Mouse (Mus musculus): ENCODE results near the gene Bmyc. TPM values are rescaled to one million over a fixed set of nuclear protein-coding genes. Genes with fewer than 3 reads are reported as not detected.

The Bmyc gene
- polyA plus RNA-seq (2015; fragmentation: Nextera tagmentation; extraction: Ambion mirVana), result 98.4 and 100 TPM in 2 replicates

DNA sequence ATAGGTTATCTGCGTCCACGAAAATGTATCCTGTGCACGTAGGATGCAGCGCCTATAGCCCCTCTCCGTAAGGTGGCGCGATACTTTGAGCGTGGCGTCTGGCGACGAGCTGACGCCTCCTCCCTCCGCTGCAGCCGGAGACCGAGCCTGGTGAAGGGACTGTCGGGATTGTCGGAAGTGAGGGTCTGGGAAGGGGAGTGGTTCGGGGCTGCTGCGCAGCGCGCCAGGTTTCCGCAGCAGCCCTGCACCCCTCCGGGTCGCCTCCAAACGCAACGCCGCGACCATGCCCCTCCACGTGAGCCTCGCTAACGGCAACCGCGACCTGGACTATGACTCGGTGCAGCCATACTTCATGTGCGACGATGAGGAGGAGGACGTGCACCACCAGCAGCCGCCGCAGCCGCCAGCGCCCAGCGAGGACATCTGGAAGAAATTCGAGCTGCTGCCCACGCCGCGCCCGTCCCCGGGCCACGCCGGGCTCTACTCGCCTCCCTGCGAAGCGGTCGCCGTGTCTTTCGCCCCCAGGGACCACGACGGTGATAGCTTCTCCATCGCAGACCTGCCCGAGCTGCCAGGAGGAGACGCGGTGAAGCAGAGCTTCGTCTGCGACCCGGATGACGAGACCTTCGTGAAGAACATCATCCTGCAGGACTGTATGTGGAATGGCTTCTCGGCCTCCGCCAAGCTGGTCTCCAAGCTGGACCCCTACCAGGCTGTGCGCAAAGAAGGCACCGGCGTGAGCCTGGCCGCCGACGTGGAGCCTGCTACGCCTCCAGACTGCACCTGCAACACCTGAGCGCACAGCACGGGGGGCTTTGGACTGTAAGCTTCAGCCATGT lies at the start of gene Bmyc:
Gene Bmyc (plus strand): TSS at position 97 of the 839 bp plus-strand sequence.
- peak within 1 kb of the TSS; percentile 77 for H3K4me2 ChIP-seq (replicated peaks)
- H3K27me3 ChIP-seq, result 0 out of 2 replicates have a peak, but pooled peaks cover 2% of the 10 kb centered on the region

DNA sequence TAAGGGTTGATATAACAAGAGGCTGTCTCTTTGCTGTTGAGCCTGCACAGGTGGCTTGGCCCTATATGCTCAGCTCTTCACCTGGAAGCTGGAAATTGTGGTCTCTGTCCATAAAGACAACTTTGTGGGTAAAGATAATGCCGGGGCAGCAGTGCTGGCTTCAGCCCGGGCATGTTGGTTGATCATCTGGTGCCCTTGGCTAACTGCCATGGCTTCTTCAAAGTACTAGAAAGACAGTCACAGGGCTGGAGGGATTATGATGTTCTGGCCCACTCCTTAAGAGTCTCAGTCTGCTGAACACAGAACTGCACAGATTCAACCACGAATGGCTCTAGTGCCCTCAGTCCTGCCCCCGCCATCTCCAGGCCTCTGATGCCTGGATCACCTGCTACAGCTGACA lies 49.3 kb upstream of the Bmyc start:
- no peak overlapping the region for H3K4me3 ChIP-seq (replicated peaks)
- no peaks in the 10 kb centered on the region for H3K27me3 ChIP-seq
- no peaks in the 10 kb centered on the region for H3K9me3 ChIP-seq
- ATAC-seq, result no peak
- WGBS, result 91% methylated on average over 4 of the region's 4 CpGs
- H3K4me2 ChIP-seq (replicated peaks), result no peak overlapping the region
- H3K4me1 ChIP-seq (replicated peaks), result no peaks in the 10 kb centered on the region
- no peak overlapping the region for H3K27ac ChIP-seq
- H3K36me3 ChIP-seq, result no peaks in the 10 kb centered on the region
- H3K9ac ChIP-seq (replicated peaks), result no peak overlapping the region

More for the DNA sequence above, at the start of gene Bmyc:
- no peaks in the 10 kb centered on the region for H3K9me3 ChIP-seq
- H3K36me3 ChIP-seq, result no peaks in the 10 kb centered on the region
- WGBS, result under 1% methylated on average over 75 of the region's 78 CpGs
- peak within 1 kb of the TSS; percentile 82 for H3K4me3 ChIP-seq (replicated peaks)
- peak; percentile 97 for ATAC-seq
- H3K27ac ChIP-seq, result peak within 1 kb of the TSS; percentile 78
- H3K4me1 ChIP-seq (replicated peaks), result peaks cover 21% of the 10 kb centered on the region
- peak within 1 kb of the TSS; percentile 87 for H3K9ac ChIP-seq (replicated peaks)

DNA sequence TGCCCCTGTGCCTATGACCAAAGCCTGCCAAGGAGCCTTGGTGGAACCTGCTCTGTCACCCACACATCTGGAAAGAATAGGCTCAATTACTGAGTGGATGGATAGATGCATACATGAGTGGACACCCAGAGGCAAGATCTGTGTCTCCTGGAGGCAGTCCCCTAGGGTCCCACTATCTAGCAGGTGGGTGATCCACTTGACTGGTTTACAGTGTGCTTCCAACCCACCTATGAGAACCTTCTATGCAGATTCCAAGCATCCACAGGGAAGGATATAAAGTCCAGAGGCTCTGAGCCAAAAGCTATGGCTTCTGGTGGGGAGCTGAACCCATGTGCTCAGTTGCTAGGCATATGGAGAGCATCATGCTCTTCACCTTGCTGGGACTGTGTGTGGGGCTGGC lies 48.9 kb upstream of the Bmyc start, which contains the start of gene Lcn5:
Gene Lcn5 (plus strand): TSS at position 301 of the 400 bp plus-strand sequence.
- H3K9me3 ChIP-seq, result no peaks in the 10 kb centered on the region
- H3K9ac ChIP-seq (replicated peaks), result no peak within 1 kb of the TSS
- no peaks in the 10 kb centered on the region for H3K4me1 ChIP-seq (replicated peaks)
- H3K27ac ChIP-seq, result no peak within 1 kb of the TSS
- no peaks in the 10 kb centered on the region for H3K27me3 ChIP-seq
- ATAC-seq, result no peak
- H3K4me3 ChIP-seq (replicated peaks), result no peak within 1 kb of the TSS
- no peak within 1 kb of the TSS for H3K4me2 ChIP-seq (replicated peaks)
- H3K36me3 ChIP-seq, result no peaks in the 10 kb centered on the region

DNA sequence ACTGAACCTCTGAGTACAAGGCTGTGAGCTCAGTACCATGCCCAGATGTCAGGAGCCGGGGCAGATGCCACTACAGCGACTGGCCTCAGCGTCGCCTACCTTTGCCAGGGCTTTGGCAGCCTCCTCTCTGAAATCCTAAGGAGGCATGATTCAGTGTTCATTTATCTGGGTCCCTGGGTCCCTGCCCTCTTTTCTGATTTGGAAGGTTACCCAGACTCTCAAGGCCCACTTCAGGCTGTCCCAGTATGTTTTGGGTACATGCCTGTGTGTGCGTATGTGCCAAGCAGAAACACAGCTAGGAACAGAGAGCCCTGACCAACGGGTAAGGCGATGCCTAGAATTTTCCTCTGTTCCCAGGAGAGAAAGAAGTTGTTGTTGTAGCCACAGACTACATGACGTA lies 46.3 kb upstream of the Bmyc start:
- no peak for ATAC-seq
- Histone ChIP-seq H3K4me1 (replicated peaks) (no peaks in the 10 kb centered on the region), H3K27me3 (no peaks in the 10 kb centered on the region), H3K4me2 (replicated peaks) (no peak overlapping the region), H3K27ac (no peak overlapping the region), H3K36me3 (no peaks in the 10 kb centered on the region), H3K4me3 (replicated peaks) (no peak overlapping the region), H3K9ac (replicated peaks) (no peak overlapping the region), H3K9me3 (no peaks in the 10 kb centered on the region)
- WGBS, result 90% methylated on average over 8 of the region's 8 CpGs

DNA sequence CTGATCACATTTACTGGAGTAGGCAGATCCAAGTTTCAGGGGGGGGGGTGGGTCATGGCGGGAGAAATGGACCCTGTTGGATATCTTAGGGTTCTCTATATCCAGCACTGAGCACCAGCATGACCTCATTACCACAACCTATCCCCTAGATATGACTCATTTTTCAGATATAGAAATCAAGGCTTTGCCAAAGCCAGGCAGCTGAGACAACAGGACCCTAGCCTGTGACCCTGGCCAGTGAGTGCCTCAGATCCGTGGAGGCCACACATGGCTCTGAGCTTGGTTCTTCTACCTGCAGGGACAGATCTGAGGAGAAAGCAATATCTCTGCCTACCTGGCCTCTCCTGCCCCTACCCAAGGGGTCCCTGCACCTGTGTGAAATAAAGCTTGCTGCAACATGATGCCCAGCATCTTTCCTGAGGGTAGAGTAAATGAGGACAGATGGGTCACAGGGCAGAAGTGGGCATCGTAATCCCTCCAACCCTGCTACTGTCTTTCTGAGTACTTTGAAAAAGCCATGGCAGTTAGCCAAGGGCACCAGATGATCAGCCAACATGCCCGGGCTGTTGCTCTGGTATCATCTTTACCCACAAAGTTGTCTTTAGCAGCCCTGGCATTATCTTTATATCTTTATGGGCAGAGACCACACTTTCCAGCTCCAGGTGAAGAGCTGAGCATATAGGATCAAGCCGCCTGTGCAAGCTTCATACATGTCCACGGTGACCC lies 45.1 kb upstream of the Bmyc start:
- ATAC-seq, result no peak
- H3K27me3 ChIP-seq, result no peaks in the 10 kb centered on the region
- no peak overlapping the region for H3K4me3 ChIP-seq (replicated peaks)
- no peak overlapping the region for H3K9ac ChIP-seq (replicated peaks)
- no peaks in the 10 kb centered on the region for H3K9me3 ChIP-seq
- 85% methylated on average over 6 of the region's 6 CpGs for WGBS
- H3K4me2 ChIP-seq (replicated peaks), result no peak overlapping the region
- H3K27ac ChIP-seq, result no peak overlapping the region
- no peaks in the 10 kb centered on the region for H3K4me1 ChIP-seq (replicated peaks)
- H3K36me3 ChIP-seq, result no peaks in the 10 kb centered on the region

DNA sequence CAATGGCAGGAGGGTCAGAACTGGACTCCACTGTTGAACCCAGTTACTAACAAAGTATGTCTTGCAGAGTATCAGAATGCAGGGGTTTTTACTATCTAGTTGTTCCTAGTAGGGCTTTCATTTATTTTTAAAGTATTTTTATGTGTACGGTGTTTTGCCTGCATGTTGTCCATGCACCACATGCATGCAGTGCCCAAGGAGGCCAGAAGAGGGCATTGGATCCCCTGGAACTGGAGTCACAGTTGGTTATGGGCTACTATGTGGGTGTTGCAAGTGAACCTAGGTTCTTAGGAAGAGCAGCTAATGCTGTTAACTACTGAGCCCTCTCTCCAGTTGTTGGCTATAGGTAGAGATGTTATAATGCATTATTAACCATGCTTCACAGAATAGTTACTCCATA lies 43.0 kb upstream of the Bmyc start:
- Histone ChIP-seq H3K27me3 (no peaks in the 10 kb centered on the region), H3K36me3 (no peaks in the 10 kb centered on the region), H3K4me3 (replicated peaks) (no peak overlapping the region), H3K4me1 (replicated peaks) (no peaks in the 10 kb centered on the region), H3K4me2 (replicated peaks) (no peak overlapping the region), H3K27ac (no peak overlapping the region), H3K9me3 (no peaks in the 10 kb centered on the region), H3K9ac (replicated peaks) (no peak overlapping the region)
- 76% methylated on average over 1 of the region's 1 CpGs for WGBS
- ATAC-seq, result no peak

DNA sequence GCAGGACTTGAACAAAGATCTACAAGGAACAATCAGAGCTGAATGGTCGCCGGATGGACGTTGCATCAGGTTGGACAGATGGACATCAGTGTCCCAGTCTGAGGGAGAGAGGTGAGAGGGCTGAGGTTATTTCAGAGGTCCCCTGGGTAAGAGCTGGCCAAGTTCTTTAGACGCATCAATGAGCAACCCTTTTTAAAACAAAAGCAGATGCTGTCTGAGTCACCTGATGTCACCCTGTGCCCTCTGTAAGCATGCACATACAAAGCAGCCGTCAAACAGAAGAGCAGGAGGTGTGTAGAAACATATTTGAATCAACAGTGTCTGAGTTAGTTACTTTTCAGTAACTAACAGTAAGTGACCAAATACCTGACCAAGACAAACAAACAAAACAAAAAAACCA lies 42.4 kb upstream of the Bmyc start:
- WGBS, result 83% methylated on average over 5 of the region's 5 CpGs
- Histone ChIP-seq H3K4me3 (replicated peaks) (no peak overlapping the region), H3K4me1 (replicated peaks) (no peaks in the 10 kb centered on the region), H3K4me2 (replicated peaks) (no peak overlapping the region), H3K36me3 (no peaks in the 10 kb centered on the region), H3K9ac (replicated peaks) (no peak overlapping the region), H3K27ac (no peak overlapping the region), H3K9me3 (no peaks in the 10 kb centered on the region), H3K27me3 (no peaks in the 10 kb centered on the region)
- ATAC-seq, result no peak

DNA sequence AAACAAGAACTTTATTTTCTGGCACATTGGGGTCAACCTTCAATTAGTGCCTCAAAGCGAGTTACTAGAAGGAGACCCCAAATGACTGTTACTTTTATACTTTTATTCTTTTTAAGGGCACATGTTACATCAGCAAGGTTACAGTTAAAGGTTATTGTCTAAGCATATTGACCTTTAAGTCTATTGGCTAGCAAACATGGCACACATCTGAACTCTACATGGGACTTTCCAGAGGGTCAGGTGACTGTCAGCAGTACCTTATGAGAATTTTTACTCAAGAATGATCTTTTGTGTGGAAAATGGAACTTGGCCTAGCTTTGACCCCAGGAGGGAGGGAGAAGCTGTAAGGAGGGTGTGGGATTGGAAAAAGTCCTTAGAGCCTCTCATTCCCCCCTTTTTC lies 40.0 kb upstream of the Bmyc start:
- Histone ChIP-seq H3K9me3 (no peaks in the 10 kb centered on the region), H3K36me3 (no peaks in the 10 kb centered on the region), H3K4me3 (replicated peaks) (no peak overlapping the region), H3K27me3 (no peaks in the 10 kb centered on the region), H3K4me1 (replicated peaks) (no peaks in the 10 kb centered on the region), H3K9ac (replicated peaks) (no peak overlapping the region), H3K4me2 (replicated peaks) (no peak overlapping the region), H3K27ac (no peak overlapping the region)
- 71% methylated on average over 1 of the region's 1 CpGs for WGBS
- ATAC-seq, result no peak

DNA sequence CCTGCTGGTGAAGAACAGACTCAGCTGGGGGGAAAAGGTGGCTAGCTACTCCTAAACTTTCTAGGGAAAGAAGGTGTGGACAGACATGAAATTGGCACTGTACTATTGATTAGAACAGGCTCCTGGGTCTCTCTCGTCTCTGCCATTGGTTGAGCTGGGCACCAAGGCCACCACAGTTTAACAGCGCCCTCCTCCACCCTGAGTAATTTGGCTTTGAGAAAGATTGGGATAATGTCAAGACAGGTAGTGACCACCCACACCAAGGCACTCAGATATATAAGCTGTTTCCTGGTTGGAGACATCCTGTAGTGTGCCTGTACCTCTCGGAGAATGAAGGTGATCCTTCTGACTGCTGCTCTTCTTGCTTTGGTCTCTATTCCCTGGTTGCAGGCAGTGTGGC lies 30.1 kb upstream of the Bmyc start, which contains the start of gene Lcn6:
Gene Lcn6 (plus strand): TSS at position 301 of the 400 bp plus-strand sequence.
- WGBS, result 93% methylated on average over 3 of the region's 3 CpGs
- Histone ChIP-seq H3K36me3 (no peaks in the 10 kb centered on the region), H3K27me3 (no peaks in the 10 kb centered on the region), H3K9me3 (no peaks in the 10 kb centered on the region), H3K27ac (no peak within 1 kb of the TSS), H3K4me2 (replicated peaks) (no peak within 1 kb of the TSS), H3K9ac (replicated peaks) (no peak within 1 kb of the TSS), H3K4me3 (replicated peaks) (no peak within 1 kb of the TSS), H3K4me1 (replicated peaks) (no peaks in the 10 kb centered on the region)
- ATAC-seq, result no peak

DNA sequence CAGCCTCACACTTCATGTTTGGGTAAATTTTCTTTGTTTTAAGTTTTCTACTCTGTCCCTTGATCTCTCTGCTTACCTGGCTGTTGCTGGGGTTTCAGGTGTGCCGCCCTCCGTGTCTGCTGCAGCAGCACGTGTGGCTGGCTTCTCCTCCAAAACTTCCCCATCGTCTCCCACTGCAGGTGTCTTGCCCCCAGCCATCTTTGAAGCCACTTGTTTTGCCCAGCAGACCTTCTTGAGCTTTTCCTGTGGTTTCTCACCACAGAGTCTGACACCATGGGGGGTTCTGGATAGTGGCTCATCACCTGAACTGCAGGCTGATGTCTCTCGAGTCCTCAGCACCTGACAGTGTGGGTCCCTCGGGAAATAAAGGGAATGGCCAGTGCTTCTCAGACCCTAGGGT lies 27.0 kb upstream of the Bmyc start:
- no peak overlapping the region for H3K4me2 ChIP-seq (replicated peaks)
- no peaks in the 10 kb centered on the region for H3K27me3 ChIP-seq
- whole genome bisulfite sequencing, result 87% methylated on average over 6 of the region's 6 CpGs
- no peak for ATAC-seq
- no peak overlapping the region for H3K27ac ChIP-seq
- no peaks in the 10 kb centered on the region for H3K4me1 ChIP-seq (replicated peaks)
- no peak overlapping the region for H3K9ac ChIP-seq (replicated peaks)
- H3K4me3 ChIP-seq (replicated peaks), result no peak overlapping the region
- no peaks in the 10 kb centered on the region for H3K9me3 ChIP-seq
- H3K36me3 ChIP-seq, result no peaks in the 10 kb centered on the region

DNA sequence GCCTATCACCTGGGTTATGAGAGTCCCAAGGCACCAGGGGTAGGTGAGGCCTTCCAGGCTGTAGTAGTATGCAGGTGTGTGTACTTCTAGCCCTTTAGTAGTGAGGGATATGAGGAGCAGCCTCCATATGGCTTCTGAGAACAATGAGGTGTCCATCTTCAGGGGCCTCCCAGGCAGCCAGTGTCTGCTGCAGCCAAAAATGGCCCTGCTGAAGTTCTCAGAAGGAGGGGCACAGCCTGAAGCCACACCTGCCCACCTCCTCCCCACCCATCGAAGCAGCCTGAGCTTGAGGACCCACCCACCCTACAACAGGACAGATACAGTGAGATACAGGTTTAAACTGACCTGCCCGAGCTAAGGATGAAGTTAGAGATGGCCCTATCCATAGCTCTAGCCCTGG lies 24.1 kb upstream of the Bmyc start, which contains the start of gene Lcn10:
Gene Lcn10 (plus strand): TSS at position 301 of the 400 bp plus-strand sequence.
- Histone ChIP-seq H3K4me1 (replicated peaks) (no peaks in the 10 kb centered on the region), H3K27me3 (no peaks in the 10 kb centered on the region)
- ATAC-seq, result no peak

DNA sequence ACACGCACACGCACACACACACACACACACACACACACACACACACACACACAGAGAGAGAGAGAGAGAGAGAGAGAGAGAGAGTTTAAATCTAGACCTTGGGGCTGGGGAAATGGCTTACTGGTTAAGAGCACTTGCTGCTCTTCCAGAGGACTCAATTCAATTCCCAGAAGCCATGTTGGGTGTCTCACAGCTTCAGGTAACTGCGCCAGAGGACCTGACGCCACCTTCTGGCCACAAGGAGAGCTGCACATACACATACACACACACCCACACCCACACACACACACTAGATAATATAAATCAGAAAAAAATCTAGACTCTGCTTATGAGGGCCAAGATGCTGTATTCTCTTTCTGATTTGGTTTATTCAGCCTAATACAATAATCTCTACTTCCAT lies 19.6 kb upstream of the Bmyc start:
- no peaks in the 10 kb centered on the region for H3K9me3 ChIP-seq
- no peak overlapping the region for H3K4me3 ChIP-seq (replicated peaks)
- H3K27me3 ChIP-seq, result no peaks in the 10 kb centered on the region
- H3K4me2 ChIP-seq (replicated peaks), result no peak overlapping the region
- no peaks in the 10 kb centered on the region for H3K36me3 ChIP-seq
- no peak for ATAC-seq
- H3K4me1 ChIP-seq (replicated peaks), result no peaks in the 10 kb centered on the region
- no peak overlapping the region for H3K27ac ChIP-seq
- WGBS, result 64% methylated on average over 3 of the region's 4 CpGs
- no peak overlapping the region for H3K9ac ChIP-seq (replicated peaks)

More for the DNA sequence above, 24.1 kb upstream of the Bmyc start, which contains the start of gene Lcn10:
- H3K27ac ChIP-seq, result no peak within 1 kb of the TSS
- H3K4me3 ChIP-seq (replicated peaks), result no peak within 1 kb of the TSS
- H3K9me3 ChIP-seq, result no peaks in the 10 kb centered on the region
- 72% methylated on average over 2 of the region's 2 CpGs for WGBS
- no peak within 1 kb of the TSS for H3K4me2 ChIP-seq (replicated peaks)
- H3K9ac ChIP-seq (replicated peaks), result no peak within 1 kb of the TSS
- H3K36me3 ChIP-seq, result no peaks in the 10 kb centered on the region

Measured in midbrain, embryonic 13.5 days (tissue).